Mouse (Mus musculus) heart, postnatal 10 days (tissue): ENCODE measurements around the gene Bcl9. TPM values are rescaled to one million over a fixed set of nuclear protein-coding genes. Genes with fewer than 3 reads are reported as not detected.
A peak's percentile ranks its signal among the peaks of the same experiment; 100 is the strongest.

Source experiments
- DNase-seq, 2 experiments: peaks; one replicate each; pipeline ENCODE4 v3.0.0; 2021
- intact Hi-C: fragments of 180-260 bp; cut with DNase I; formaldehyde crosslinking; loops from one replicate; pipeline ENCODE4 v1.15.1; 2025
- total RNA-seq, 2 experiments: library from RNA; stranded (reverse); gene quantifications; 2 replicates each; pipeline ENCODE4 v1.2.3; 2021

Bcl9 gene
- total RNA-seq, 2 experiments from 2014 or later = 26.0 to 26.8 TPM

- intact Hi-C loops = no loop called here
Measured at GRCm38 (mm10) chr3:97237403-97237802, 60.3 kb downstream of the Bcl9 start.

GRCm38 (mm10) chr3:97234797-97235196 is 62.9 kb downstream of the Bcl9 start:
- intact Hi-C loops = no loop called here
- peak in 1 of 2 experiments; percentile 33 for DNase-seq

More at GRCm38 (mm10) chr3:97237403-97237802, 60.3 kb downstream of the Bcl9 start:
- no peak for DNase-seq

DNA sequence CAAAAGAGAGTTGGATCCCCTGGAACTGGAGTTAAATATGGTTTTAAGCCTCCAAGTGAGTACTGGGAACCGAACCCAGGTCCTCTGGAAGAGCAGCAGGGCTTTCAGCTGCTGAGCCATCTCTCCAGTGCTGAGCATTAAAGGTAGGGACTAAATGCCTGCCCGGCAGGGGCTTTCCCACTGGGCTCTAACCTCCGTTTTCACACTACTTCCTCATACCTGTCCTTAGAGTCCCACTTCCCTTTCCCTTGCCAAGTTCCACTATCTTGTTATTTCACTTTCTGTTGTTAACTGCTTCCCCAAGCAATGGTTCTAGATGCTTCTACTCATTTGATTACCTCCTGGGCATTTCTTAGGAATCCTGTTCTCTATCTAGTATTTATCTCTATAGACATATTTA is 65.4 kb downstream of the Bcl9 start:
- DNase-seq = no peak
- intact Hi-C loops = no loop called here

GRCm38 (mm10) chr3:97231857-97232256 is 65.9 kb downstream of the Bcl9 start:
- DNase-seq = no peak

DNA sequence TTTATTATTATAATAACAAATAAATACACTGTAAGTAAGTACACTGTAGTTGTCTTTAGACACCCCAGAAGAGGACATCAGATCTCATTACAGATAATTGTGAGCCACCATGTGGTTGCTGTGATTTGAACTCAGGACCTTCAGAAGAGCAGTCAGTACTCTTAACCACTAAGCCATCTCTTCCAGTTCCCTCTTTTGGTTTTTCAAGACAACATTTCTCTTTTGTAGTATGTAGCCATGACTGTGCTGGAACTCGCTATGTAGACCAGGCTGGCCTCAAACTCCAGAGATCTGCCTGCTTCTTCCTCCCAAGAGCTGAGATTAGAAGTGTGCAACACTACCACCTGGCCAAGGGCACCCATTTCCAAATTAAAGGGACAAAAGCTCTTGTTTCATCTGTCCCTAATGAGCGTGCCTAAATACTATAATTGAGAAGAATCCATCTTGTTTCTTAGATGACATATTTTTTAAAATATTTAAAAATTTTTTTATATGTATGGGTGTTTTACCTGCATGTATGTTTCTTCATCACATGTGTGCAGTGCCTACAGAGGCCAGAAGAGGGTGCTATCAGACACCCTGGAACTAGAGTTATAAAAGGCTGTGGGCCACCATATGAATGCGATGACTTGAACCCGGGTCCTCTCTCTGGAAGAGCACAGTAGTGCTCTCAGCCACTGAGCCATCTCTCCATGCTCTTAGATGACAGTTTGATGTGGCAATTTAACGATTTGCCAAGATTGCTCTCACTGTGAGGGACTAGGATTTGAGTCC is 66.9 kb downstream of the Bcl9 start:
- intact Hi-C loops = no loop called here
- DNase-seq = no peak

More at GRCm38 (mm10) chr3:97231857-97232256, 65.9 kb downstream of the Bcl9 start:
- intact Hi-C loops = no loop called here

- intact Hi-C loops = no loop called here
- no peak for DNase-seq
Measured at GRCm38 (mm10) chr3:97228457-97228856, 69.3 kb downstream of the Bcl9 start.

GRCm38 (mm10) chr3:97228020-97228419 is 69.7 kb downstream of the Bcl9 start:
- intact Hi-C loops = no loop called here

GRCm38 (mm10) chr3:97227259-97228005 is 70.3 kb downstream of the Bcl9 start:
- DNase-seq = peak; percentile 95
- intact Hi-C loops = loop anchor here (1.0 to 2.0 kb wide), 2 partner anchors 25 to 70 kb away; partner anchors contain the start of gene Bcl9

More at GRCm38 (mm10) chr3:97228020-97228419, 69.7 kb downstream of the Bcl9 start:
- no peak for DNase-seq

DNA sequence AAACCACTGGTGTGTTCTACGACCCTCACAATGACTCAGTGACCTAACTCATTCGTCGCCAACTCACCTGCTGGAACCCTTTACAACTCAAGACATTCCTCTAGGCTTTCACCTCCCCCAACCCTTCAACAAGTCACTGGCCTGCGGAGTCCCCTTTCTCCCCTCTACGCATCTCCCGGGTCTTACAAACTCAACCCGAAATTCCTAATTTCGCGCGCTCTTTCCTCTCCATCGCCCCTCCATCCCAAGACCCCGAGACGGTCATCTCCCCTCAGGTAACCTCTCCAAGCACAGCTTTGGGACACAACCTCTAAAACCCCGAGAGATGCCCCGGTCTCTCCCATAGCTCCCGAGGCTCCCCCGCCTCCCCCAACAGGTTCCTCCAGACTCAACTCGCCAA is 71.0 kb downstream of the Bcl9 start:
- intact Hi-C loops = loop anchor here (1.0 to 2.0 kb wide), 2 partner anchors 24 to 71 kb away; partner anchors contain the start of gene Bcl9
- DNase-seq = no peak

- DNase-seq = no peak
- intact Hi-C loops = no loop called here
Measured at GRCm38 (mm10) chr3:97225231-97225630, 72.5 kb downstream of the Bcl9 start.

- DNase-seq = no peak
- intact Hi-C loops = no loop called here
Measured at GRCm38 (mm10) chr3:97223261-97223660, 74.5 kb downstream of the Bcl9 start.

DNA sequence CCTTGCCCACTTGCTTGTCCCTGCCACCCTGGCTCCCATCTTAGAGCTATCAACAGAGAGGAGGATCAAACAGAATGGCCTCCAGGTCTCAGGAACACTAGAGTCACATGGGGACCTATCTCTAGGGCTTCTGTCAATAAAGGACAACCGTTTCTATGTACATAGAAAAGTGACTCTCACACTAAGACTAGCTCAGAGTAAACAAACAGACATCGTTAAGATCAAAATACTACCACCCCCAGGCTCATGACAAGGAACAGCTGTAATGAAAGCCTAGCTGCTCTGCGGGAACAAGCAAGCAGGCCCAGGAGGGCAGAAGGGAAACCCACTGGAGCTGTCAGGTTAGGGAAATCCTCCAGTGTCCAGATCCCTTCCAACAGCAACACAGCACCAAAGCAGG is 82.2 kb downstream of the Bcl9 start:
- DNase-seq = no peak
- intact Hi-C loops = no loop called here

DNA sequence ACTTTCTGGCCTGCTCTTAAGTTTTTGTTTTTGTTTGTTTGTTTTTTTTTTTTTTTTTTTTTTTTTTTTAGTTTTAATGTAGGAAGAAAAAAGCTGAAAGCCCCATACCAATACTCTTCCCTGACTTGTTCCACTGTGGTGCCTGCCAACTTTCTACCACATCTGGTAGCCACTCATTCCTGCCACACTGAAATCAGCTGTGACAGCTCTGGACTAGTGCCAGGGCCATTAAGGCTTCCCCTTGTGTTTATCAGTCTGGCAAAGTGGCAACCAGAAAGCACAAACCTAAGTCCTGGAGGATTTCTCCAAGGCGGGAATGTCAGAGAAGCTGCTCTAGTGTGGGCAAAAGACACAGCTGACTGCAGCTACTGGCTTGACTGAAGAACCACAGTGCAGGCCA is 83.3 kb downstream of the Bcl9 start:
- peak; percentile 66 to 68 for DNase-seq
- intact Hi-C loops = no loop called here

DNA sequence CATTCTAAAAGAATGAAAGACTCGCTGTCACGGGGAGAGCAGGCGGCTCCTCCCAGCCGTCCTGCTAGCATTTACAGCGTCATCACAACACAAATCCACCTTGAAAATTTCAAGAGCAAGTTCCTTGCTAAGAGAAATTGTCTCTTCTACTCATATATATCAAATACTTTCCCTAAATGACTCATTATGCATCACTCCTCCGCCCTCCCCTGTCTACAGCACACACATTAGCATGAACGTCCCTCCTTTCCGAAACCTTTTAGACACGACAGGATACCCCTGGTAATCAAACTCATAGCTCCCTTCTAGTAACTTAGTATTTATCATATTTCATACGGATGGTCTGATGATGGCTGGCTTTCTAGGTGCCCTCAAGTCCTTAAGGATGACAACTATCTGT is 83.8 kb downstream of the Bcl9 start:
- no peak for DNase-seq
- intact Hi-C loops = no loop called here

DNA sequence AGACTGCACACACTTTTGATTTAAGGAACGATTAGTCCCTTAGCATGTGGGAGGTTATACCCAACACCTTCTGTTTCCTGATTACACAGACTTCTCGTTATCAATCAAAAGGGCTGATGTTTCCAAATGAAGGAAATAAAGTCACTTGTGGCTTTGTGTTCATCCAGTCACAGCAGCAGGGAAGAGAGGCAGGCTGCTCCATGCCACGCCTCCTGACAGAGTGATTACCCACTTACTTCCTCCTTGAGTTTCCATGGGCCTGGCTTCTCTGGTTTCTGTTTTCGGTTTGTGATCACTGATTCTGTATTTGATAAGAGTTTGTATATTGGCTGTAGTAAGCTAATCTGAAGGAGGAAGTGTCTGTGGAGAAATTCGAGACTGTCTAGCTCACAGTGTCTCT is 86.5 kb downstream of the Bcl9 start:
- intact Hi-C loops = no loop called here
- no peak for DNase-seq

GRCm38 (mm10) chr3:97209351-97209750 is 88.4 kb downstream of the Bcl9 start:
- DNase-seq = no peak
- intact Hi-C loops = no loop called here

DNA sequence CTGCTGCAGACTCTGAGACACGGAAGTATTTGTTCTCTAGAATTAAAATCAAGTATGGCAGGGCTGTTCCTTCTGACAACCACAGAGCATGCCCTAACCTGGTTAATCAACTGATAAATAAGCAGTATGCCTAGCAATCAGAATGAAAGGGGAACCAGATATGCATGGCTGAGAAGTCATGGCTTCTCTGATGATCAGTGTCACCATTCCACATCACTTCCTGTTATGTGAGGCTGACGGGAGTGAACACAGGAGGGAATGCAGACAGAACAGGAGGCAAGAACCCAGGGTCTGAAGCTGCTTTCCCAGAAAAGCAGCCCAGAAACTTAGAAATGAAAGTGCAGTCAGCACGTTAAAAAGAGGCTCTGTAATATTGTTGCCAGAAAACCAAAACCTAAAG is 91.2 kb downstream of the Bcl9 start:
- no peak for DNase-seq
- intact Hi-C loops = no loop called here

DNA sequence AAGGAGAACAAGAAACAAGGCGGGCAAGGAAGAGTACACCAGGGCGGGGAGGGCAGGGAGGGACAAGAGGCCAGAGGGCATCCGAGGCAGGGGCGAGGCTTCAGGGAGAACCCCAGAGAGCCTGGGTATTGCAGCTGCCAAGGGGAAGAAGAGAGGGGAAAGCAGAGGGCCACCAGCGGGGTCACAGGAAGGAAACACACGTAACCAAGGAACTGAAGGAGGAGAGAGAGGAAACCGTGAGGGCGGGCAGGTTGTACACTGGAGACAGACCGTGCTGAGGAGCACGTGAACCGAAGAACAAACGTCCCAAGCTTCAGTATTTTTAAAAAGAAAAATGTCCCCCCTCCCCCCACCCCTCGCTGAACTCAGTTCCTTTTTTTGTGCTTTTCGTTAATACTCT is 93.8 kb downstream of the Bcl9 start:
- no peak for DNase-seq
- intact Hi-C loops = loop anchor here (2.0 to 5.0 kb wide), 2 partner anchors 23 to 93 kb away; partner anchors contain the start of gene Bcl9

DNA sequence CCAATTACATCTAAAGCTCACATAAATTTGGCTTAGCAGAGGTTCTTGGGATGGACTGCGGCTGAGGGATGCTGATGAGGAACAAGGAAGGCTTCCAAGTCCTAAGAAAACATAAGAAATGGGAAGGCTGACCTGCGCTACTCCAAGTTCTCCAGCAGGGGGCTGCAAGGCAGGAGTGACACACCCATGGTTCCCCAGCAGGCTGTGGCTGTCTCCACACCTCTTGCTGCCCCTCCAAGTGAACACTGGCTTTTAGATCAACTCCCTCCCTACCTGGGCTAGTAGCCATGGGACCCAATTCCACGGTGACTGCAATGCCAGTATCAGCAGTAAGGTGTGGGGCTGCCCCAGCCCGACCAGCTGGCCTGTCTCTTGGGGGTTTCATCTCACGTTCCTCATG is 95.8 kb downstream of the Bcl9 start:
- DNase-seq = peak; percentile 77 to 85
- intact Hi-C loops = loop anchor here (1.0 to 5.0 kb wide), 3 partner anchors 25 to 137 kb away; partner anchors contain the start of gene Bcl9

- intact Hi-C loops = no loop called here
- DNase-seq = no peak
Measured at GRCm38 (mm10) chr3:97199261-97199660, 98.5 kb downstream of the Bcl9 start.

DNA sequence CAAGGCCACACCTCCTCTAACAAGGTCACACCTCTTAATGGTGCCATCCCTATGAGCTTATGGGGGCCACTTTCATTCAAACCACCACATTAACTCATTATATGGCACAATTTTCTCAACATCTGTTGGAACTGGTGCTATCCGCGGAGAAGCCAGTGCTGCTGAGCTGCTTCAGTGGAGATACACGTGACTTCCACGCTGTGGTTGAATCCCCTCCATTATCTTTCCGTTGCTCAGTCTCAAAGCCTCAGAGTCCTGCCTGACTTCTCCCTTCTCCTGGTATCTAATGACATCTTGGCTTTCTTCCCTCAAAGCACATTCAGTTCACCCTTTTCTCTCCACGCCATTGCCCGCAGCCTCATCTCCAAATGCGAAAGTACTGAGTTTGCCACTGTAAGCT is 101.1 kb downstream of the Bcl9 start:
- intact Hi-C loops = no loop called here
- no peak for DNase-seq
